Mouse (Mus musculus) limb, embryonic 15.5 days (tissue): ENCODE data around the gene Os9. TPM values are rescaled to one million over a fixed set of nuclear protein-coding genes. Genes with fewer than 3 reads are reported as not detected.
"Not testable (repeated sequence)": the region's sequence is repeated elsewhere in the genome, so short reads cannot be mapped to it uniquely, and the experiment has no call there.

Experiments used
- ATAC-seq: fragments of 200-750 bp; cut with Nextera tagmentation; 2 replicates; pipeline ENCODE4 v1.8.0; 2017; ENCODE audit warnings: low read depth, moderate TSS enrichment; ENCODE audit not compliant: insufficient number of reproducible peaks, low FRiP score, low TSS enrichment
- H3K27ac ChIP-seq: fragments of 300-500 bp; sonication (generic); 2 replicates; pipeline ENCODE4 v1.5.1; 2015; ENCODE audit warnings: moderate library complexity, mild to moderate bottlenecking, inconsistent platforms
- H3K27me3 ChIP-seq: fragments of 300-500 bp; sonication (generic); 2 replicates; pipeline ENCODE4 v1.6.1; 2015; ENCODE audit warnings: inconsistent platforms
- H3K36me3 ChIP-seq: fragments of 300-500 bp; sonication (generic); 2 replicates; pipeline ENCODE4 v1.6.1; 2015; ENCODE audit warnings: inconsistent platforms
- H3K4me1 ChIP-seq: fragments of 300-500 bp; sonication (generic); 2 replicates; pipeline ENCODE4 v1.6.1; 2015; ENCODE audit warnings: inconsistent platforms
- H3K4me2 ChIP-seq: fragments of 300-500 bp; sonication (generic); 2 replicates; pipeline ENCODE4 v1.6.1; 2015; ENCODE audit warnings: mild to moderate bottlenecking, inconsistent platforms
- H3K4me3 ChIP-seq: fragments of 300-500 bp; sonication (generic); 2 replicates; pipeline ENCODE4 v1.5.1; 2015; ENCODE audit warnings: mild to moderate bottlenecking, inconsistent platforms
- H3K9ac ChIP-seq: fragments of 300-500 bp; sonication (generic); 2 replicates; pipeline ENCODE4 v1.6.1; 2015; ENCODE audit warnings: inconsistent platforms
- H3K9me3 ChIP-seq: fragments of 300-500 bp; sonication (generic); 2 replicates; pipeline ENCODE4 v1.6.1; 2016; ENCODE audit warnings: inconsistent platforms
- WGBS: fragments of 180-500 bp; shearing (Covaris S2); methylation state at CpG from one replicate; pipeline ENCODE4 v1.1.7; 2015; 5-methylcytosine and 5-hydroxymethylcytosine counted together
- polyA plus RNA-seq: library from polyadenylated mRNA; unstranded; fragments of >200 nt; fragmentation: Nextera tagmentation; extraction: Ambion mirVana; gene quantifications from 2 replicates; pipeline ENCODE4 v1.2.1, GENCODE M21; 2015

The Os9 gene
- polyA plus RNA-seq, 1 experiment from 2014 or later: 103 TPM

DNA sequence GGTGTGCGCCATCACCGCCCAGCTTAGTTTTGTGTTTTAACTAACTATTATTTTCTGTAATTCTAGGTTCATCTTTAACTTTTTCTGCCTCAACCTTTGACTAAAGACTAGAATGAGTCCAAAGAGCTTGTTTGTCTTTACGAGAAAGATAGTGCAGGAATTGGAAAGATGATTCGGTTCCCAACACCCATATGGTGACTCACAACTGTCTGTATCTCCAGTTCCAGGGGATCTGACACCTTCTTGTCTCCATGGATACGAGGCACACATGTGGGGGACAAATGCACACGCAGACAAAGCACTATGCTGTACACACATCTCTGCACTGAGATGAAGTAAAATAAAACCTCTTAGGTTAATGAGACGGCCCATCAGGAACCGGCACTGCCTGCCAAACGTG, 39.1 kb upstream of the Os9 start:
- ATAC-seq: no peak
- Histone ChIP-seq H3K27ac (no peak overlapping the region), H3K4me2 (no peak overlapping the region), H3K9ac (no peak overlapping the region), H3K4me1 (peaks cover 7% of the 10 kb centered on the region), H3K4me3 (no peak overlapping the region), H3K36me3 (no peaks in the 10 kb centered on the region), H3K27me3 (peaks cover 8% of the 10 kb centered on the region), H3K9me3 (no peaks in the 10 kb centered on the region)
- WGBS: 74% methylated on average over 9 of the region's 9 CpGs

DNA sequence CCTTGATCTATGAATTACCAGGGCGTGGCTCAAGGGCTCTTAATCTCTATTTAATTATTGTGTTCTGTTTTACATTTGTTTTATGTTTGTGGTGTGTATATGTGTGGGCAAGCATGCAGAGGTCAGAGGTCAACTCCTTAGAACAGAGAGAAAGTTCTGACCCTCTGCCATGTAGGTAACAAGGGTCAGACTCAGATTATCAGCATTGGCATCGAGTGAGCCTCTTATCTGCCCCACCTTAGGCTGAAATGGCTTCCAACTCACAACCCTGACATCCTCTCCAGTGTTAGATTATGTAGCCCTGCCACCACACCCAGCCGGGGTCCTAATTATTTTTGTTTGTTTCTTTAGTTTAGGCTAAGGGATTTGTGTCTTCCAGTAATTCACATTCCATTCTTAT, 37.5 kb upstream of the Os9 start:
- H3K9ac ChIP-seq: no peak overlapping the region
- WGBS: 70% methylated on average over 3 of the region's 3 CpGs
- no peak for ATAC-seq
- H3K4me1 ChIP-seq: no peaks in the 10 kb centered on the region
- peaks cover 2% of the 10 kb centered on the region; the same call in 1 of the 2 replicates for H3K27me3 ChIP-seq
- H3K4me2 ChIP-seq: no peak overlapping the region
- H3K36me3 ChIP-seq: no peaks in the 10 kb centered on the region
- no peak overlapping the region for H3K27ac ChIP-seq
- no peak overlapping the region for H3K4me3 ChIP-seq
- H3K9me3 ChIP-seq: no peaks in the 10 kb centered on the region

DNA sequence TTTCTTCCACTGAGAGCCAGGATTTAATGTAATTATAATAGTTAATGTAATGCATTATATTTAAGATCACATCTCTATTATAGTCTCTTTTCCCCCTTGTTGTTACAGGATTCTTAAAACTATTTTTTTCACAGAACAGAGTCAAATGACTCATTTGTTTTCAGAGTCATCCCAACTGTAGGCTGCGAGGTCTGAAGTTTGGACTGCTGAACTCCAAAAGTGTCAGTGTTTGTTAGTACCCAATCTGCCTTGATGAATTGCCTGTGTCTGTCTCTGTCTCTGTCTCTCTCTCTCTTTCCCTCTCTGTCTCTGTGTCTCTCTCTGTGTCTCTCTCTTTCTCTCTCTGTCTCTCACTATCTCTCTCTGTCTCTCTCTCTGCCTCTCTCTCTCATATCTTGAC, 35.6 kb upstream of the Os9 start:
- Histone ChIP-seq H3K4me1 (no peaks in the 10 kb centered on the region), H3K27ac (no peak overlapping the region), H3K4me3 (no peak overlapping the region), H3K4me2 (no peak overlapping the region), H3K9me3 (no peaks in the 10 kb centered on the region), H3K36me3 (no peaks in the 10 kb centered on the region), H3K27me3 (no peaks in the 10 kb centered on the region), H3K9ac (no peak overlapping the region)
- no peak for ATAC-seq
- WGBS: 83% methylated on average over 1 of the region's 1 CpGs

DNA sequence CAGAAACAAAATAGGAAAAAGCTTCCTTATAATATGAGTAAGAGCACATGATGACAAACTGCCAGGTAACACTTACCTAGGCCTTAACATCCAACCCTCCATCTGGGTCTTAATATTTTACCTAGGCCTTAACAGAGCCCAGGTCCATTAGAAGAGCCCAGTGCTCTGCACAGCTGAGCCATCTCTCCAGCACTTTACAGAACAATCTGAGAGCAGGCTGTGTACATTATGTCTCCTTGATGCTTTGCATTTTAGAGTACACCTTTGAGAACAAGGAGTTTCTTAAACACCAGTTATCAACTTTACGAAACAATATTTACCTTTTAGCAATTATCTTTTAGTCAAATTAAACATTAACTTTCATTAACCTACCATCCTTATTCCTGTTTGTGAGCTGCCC, 35.2 kb upstream of the Os9 start:
- no peaks in the 10 kb centered on the region for H3K9me3 ChIP-seq
- WGBS: 94% methylated on average over 1 of the region's 1 CpGs
- no peak overlapping the region for H3K27ac ChIP-seq
- no peaks in the 10 kb centered on the region for H3K27me3 ChIP-seq
- H3K4me3 ChIP-seq: no peak overlapping the region
- H3K36me3 ChIP-seq: no peaks in the 10 kb centered on the region
- no peak overlapping the region for H3K9ac ChIP-seq
- no peak overlapping the region for H3K4me2 ChIP-seq
- H3K4me1 ChIP-seq: no peaks in the 10 kb centered on the region
- ATAC-seq: no peak

DNA sequence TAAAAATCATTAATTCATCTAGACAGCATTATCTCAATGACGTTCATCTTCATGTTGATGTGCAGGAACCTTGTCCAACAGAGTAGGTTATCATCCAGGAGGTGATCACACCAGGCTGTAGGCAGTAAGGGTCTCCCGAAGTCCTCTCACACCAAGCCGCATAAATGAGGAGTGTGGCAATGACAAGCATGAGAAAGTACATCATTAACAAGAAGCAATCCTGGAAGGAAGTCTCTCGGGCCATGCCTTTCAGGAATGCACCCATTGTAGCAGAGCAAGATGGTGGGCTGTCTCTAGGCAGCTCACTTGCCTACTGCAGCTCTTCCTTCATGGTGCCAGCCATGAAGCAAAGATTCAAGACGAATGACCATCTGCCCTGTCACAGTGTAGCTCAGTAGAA, 33.7 kb upstream of the Os9 start:
- H3K9me3 ChIP-seq: no peaks in the 10 kb centered on the region
- no peak overlapping the region for H3K4me2 ChIP-seq
- H3K36me3 ChIP-seq: no peaks in the 10 kb centered on the region
- ATAC-seq: no peak
- no peaks in the 10 kb centered on the region for H3K4me1 ChIP-seq
- no peak overlapping the region for H3K27ac ChIP-seq
- no peak overlapping the region for H3K4me3 ChIP-seq
- 0 out of 2 replicates have a peak, but pooled peaks cover 3% of the 10 kb centered on the region for H3K27me3 ChIP-seq
- H3K9ac ChIP-seq: no peak overlapping the region
- 82% methylated on average over 5 of the region's 5 CpGs for WGBS

DNA sequence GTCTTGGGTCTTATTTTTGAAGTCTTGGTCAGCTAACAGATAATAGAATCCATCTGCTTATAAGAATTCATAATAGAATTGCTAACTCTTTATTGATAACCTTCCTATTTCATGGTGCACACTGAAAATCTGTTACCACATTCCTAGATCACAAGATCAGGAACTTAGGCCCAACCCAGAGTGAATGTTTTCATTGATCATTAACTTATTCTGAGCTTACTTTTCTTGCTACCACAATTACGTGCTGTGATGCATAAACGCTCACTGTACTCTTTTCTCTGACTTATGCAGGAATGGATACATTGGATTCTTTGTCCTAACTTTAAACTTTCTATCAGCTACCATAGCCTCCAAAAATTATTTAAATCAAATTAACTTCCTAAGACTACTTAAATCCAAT, 33.3 kb upstream of the Os9 start:
- Histone ChIP-seq H3K27me3 (0 out of 2 replicates have a peak, but pooled peaks cover 3% of the 10 kb centered on the region), H3K4me2 (no peak overlapping the region), H3K36me3 (no peaks in the 10 kb centered on the region), H3K9me3 (no peaks in the 10 kb centered on the region), H3K4me1 (no peaks in the 10 kb centered on the region), H3K27ac (no peak overlapping the region), H3K9ac (no peak overlapping the region), H3K4me3 (no peak overlapping the region)
- WGBS: 93% methylated on average over 2 of the region's 2 CpGs
- ATAC-seq: no peak

DNA sequence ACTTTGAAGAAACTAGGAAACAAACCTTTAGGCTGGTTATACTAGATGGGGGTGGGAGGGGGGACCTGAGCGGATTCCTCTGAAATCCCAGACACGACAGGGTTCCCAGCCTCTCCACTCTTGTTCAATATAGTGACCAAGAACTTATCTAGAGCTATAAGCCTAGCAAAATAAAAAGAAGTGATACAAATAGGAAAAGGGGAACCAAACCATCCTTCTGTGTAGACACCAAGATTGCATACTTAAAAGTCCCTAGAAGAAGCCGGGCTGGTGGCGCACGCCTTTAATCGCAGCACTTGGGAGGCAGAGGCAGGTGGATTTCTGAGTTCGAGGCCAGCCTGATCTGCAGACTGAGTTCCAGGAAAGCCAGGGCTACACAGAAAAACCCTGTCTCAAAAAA, 32.4 kb upstream of the Os9 start:
- H3K4me3 ChIP-seq: no peak overlapping the region
- H3K9ac ChIP-seq: no peak overlapping the region
- H3K4me1 ChIP-seq: no peaks in the 10 kb centered on the region
- no peak overlapping the region for H3K27ac ChIP-seq
- no peaks in the 10 kb centered on the region for H3K9me3 ChIP-seq
- H3K27me3 ChIP-seq: 0 out of 2 replicates have a peak, but pooled peaks cover 3% of the 10 kb centered on the region
- 95% methylated on average over 7 of the region's 7 CpGs for WGBS
- H3K4me2 ChIP-seq: no peak overlapping the region
- no peaks in the 10 kb centered on the region for H3K36me3 ChIP-seq
- ATAC-seq: no peak

DNA sequence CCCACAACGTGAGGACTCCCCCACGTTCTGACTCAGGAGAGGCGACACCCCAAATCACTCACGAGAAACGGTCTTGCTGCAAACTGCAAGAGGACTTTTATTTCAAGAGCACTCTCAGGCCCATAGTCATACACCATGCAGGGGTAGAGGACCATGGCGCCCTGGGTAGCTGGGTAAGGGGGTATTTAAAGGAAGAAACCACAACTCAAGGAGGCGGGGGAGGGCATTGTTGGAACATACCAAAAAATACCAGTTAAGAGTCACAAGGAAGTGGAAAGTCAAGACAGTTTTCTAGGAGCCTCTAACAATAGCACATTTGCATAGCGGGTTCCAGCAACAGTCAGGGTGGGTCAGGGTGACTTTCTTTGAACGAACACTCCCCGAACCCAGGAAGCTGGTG, 31.6 kb upstream of the Os9 start:
- H3K27me3 ChIP-seq, H3K9ac ChIP-seq, ATAC-seq, H3K9me3 ChIP-seq, H3K36me3 ChIP-seq, H3K4me1 ChIP-seq, H3K27ac ChIP-seq, H3K4me2 ChIP-seq, H3K4me3 ChIP-seq: not testable (repeated sequence)
- WGBS: 88% methylated on average over 10 of the region's 10 CpGs

DNA sequence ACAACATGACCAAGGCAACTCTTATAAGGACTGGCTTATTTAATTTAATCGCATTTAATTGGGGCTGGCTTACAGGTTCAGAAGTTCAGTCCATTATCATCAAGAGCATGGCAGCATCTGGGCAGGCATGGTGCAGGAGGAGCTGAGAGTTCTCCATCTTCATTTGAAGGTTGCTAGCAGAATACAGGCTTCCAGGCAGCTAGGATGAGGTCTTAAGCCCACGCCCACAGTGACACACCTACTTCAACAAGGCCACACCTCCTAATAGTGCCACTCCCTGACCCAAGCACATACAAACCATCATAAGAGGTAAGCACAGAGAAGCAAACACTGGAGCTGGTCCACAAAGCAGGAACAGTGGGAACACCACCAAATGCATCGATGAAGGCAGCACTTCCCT, 30.3 kb upstream of the Os9 start:
- WGBS: 90% methylated on average over 3 of the region's 3 CpGs
- not testable (repeated sequence) for H3K36me3 ChIP-seq, H3K4me1 ChIP-seq, H3K9me3 ChIP-seq, H3K9ac ChIP-seq, H3K4me2 ChIP-seq, ATAC-seq, H3K27me3 ChIP-seq, H3K27ac ChIP-seq, H3K4me3 ChIP-seq

DNA sequence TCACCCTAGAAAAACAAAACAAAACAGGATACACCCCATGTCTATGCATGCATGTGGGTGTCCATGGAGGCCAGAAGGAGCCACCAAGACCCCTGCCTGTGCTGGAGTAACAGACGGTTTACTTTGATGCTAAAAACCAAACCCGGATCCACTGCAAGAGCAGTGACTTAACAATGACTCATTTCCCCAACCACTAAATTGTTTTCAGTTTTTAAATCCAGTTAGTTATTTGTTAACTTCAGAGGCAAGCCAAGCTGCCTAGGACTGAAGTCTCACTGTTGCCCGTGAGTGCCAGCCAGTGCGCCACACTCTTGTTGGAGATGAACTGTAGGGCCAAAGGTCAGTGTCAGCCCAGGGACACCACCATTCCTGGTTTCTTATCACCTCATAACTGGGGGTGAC, 29.5 kb upstream of the Os9 start:
- ATAC-seq: no peak
- no peak overlapping the region for H3K27ac ChIP-seq
- H3K9me3 ChIP-seq: no peaks in the 10 kb centered on the region
- H3K27me3 ChIP-seq: 0 out of 2 replicates have a peak, but pooled peaks cover 3% of the 10 kb centered on the region
- H3K4me1 ChIP-seq: no peaks in the 10 kb centered on the region
- 81% methylated on average over 4 of the region's 4 CpGs for WGBS
- no peak overlapping the region for H3K4me3 ChIP-seq
- no peaks in the 10 kb centered on the region for H3K36me3 ChIP-seq
- H3K9ac ChIP-seq: no peak overlapping the region
- H3K4me2 ChIP-seq: no peak overlapping the region

DNA sequence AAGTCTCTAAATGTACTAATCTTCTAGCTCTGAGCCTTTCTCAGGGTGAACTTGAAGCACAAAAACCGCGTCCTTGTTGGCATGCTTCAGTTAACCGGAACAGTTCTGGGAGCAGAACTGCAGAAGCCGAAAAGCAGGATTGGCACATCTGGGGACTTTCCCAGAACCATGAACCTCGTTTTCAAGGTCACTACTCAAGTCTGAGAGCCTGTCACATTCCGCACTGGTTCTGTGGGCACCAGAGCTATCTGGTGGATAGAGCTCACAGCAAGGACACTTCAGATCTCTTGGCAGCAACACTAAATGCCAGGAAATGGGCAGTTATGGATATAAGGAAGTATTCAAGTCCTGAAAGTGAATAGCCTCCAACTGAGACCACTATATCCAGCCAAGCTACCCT, 26.2 kb upstream of the Os9 start:
- Histone ChIP-seq H3K4me3 (no peak overlapping the region), H3K9me3 (no peaks in the 10 kb centered on the region), H3K27me3 (0 out of 2 replicates have a peak, but pooled peaks cover 3% of the 10 kb centered on the region), H3K36me3 (no peaks in the 10 kb centered on the region), H3K4me2 (no peak overlapping the region), H3K9ac (no peak overlapping the region), H3K27ac (no peak overlapping the region), H3K4me1 (no peaks in the 10 kb centered on the region)
- ATAC-seq: no peak
- 82% methylated on average over 6 of the region's 6 CpGs for WGBS

DNA sequence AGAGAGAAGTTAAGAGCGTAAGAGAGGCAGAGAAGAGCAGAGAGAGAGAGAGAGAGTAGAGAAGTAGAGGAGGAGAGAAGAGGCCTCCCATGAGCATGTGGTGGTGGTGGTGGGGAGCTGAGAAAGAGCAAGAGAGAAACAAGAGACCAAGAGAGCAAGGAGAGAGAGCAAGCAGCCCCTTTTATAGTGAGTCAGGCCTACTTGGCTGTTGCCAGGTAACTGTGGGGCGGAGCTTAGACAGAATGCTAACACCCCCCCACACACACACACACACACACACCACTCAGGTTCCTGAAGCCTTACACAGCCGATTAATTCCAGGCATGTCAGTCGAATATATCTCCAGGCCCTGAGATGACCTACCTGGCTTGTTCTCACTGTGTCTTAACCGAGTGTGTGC, 24.4 kb upstream of the Os9 start:
- H3K27me3 ChIP-seq: 0 out of 2 replicates have a peak, but pooled peaks cover 3% of the 10 kb centered on the region
- ATAC-seq: no peak
- WGBS: 76% methylated on average over 5 of the region's 5 CpGs

DNA sequence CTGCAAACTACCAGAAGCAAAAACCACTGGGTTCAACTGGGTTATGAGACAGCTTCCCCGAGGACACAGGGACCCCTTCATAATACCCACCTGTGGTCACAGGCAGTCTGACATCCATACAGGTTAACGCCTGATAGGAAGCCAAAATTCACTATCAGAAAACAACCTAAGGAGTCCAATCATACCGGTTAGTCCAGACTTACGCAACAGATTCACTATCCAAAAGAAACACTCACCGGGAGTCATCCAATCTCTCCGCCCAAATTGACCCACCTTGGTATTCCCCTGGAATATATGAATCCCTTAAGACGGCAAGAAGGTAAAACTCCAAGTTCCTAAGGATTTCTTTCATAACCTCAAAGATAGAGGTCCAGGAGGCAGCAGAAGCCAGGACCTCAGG, 23.6 kb upstream of the Os9 start:
- WGBS: 77% methylated on average over 7 of the region's 7 CpGs
- Histone ChIP-seq H3K4me3 (no peak overlapping the region), H3K9me3 (no peaks in the 10 kb centered on the region), H3K36me3 (no peaks in the 10 kb centered on the region), H3K4me2 (no peak overlapping the region), H3K27ac (no peak overlapping the region), H3K27me3 (no peaks in the 10 kb centered on the region), H3K9ac (no peak overlapping the region), H3K4me1 (no peaks in the 10 kb centered on the region)
- ATAC-seq: no peak

More for the DNA sequence above, 24.4 kb upstream of the Os9 start:
- Histone ChIP-seq H3K4me1 (no peaks in the 10 kb centered on the region), H3K9ac (no peak overlapping the region), H3K9me3 (no peaks in the 10 kb centered on the region), H3K4me2 (no peak overlapping the region), H3K27ac (no peak overlapping the region), H3K4me3 (no peak overlapping the region), H3K36me3 (no peaks in the 10 kb centered on the region)
